Mouse (Mus musculus): ENCODE data around the gene Stac3.

Stac3 gene

DNA sequence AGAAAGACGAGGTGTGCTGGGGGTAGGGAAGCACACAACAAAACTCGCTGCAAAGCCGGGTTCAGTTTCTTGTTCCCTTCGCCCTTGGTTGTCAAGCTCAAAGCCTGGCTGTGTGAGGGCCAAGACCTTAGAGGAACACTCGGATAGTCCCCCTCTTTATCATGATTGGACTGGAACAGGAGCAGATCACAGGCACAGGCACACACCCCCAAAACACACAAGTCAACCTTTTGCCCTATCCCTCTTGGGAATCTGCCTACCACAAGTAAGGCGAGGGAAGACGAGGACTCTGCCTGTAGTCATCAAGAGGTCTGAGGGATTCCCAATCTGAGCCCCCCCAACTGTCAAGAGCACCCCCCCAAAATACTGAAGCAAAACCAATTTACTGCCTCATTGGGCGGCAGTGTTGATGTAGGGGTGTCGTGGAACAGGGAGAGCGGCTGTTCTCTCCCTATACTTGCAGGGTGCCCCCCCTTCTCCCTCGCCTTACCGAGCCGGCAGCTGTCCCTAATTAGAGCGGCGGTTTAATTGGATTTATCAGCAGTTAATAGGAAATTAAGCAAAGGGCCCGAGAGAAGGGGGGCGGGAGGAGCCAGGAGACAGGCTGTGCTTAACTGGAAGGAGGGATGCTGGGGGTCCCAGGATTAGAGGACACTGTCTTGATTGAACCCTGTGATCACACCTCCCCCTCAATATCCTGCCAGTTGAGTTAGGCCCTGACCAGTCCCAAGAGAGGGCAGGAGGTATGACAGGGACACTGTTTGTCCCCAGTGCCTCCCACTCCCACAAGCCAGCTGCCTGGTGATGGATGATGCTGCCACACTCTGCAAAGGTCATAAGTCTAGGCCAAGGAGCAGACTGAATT lies 8.6 kb downstream of the Stac3 start:
- DNase-seq = peak; percentile 52

GRCm38 (mm10) chr10:127510895-127511617 lies 9.6 kb downstream of the Stac3 start:
- DNase-seq = no peak

GRCm38 (mm10) chr10:127511634-127512306 lies 10.3 kb downstream of the Stac3 start:
- peak; percentile 93 for DNase-seq

- no peak for DNase-seq
Measured at GRCm38 (mm10) chr10:127512307-127512666, 10.8 kb downstream of the Stac3 start.

DNA sequence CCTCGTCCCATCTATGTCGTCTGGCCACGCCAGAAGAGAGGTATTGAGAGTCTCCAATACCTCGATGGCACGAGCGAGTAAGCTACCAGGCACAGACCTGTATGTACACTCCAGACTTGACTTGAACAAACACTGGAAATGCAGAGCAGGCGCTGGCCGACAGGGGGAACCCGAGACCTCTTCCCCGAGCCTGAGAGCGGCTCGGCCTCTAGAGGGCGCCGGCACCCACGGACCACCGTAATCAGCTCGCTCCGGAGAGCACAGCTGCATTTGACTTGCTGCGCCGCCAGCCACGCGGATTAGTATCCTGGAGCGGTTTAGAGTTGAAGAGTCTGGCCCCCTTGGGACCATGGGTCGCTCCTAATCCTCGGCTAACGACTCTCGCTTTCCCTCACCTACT lies 11.3 kb downstream of the Stac3 start:
- peak; percentile 91 for DNase-seq

DNA sequence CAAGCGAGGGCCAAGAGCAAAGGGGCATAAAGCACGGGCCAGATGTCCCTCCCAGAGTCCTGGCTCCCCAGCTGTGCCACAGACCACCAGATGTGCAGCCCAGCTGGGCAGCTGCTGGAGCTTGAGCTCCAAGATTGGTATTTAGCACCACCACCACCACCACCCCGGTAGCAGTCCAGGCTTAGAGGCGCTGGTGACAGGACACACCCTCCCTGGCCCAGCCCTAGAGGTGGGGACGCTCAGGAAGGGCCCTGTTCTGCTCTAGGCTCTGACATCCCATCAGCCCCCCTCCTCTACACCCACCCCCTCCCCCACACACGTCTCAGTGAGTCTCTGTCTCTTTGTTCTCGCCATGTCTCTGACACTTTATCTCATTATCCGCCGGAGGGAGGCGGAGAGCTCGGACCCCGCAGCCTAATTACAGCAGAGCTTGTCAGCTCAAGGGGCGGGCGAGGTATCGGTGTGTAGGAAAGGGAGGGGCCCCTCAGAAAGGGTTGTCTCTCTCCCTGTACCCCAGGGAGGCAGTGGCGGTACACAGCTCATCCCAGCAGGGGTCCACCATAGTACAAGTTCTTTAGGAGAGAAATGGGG lies 12.1 kb downstream of the Stac3 start:
- DNase-seq = no peak

GRCm38 (mm10) chr10:127514111-127514698 lies 12.7 kb downstream of the Stac3 start:
- no peak for DNase-seq

- no peak for DNase-seq
Measured at GRCm38 (mm10) chr10:127514764-127515163, 13.3 kb downstream of the Stac3 start, which contains the start of gene Ndufa4l2. Ndufa4l2 (plus strand) TSS chr10:127514967.

DNA sequence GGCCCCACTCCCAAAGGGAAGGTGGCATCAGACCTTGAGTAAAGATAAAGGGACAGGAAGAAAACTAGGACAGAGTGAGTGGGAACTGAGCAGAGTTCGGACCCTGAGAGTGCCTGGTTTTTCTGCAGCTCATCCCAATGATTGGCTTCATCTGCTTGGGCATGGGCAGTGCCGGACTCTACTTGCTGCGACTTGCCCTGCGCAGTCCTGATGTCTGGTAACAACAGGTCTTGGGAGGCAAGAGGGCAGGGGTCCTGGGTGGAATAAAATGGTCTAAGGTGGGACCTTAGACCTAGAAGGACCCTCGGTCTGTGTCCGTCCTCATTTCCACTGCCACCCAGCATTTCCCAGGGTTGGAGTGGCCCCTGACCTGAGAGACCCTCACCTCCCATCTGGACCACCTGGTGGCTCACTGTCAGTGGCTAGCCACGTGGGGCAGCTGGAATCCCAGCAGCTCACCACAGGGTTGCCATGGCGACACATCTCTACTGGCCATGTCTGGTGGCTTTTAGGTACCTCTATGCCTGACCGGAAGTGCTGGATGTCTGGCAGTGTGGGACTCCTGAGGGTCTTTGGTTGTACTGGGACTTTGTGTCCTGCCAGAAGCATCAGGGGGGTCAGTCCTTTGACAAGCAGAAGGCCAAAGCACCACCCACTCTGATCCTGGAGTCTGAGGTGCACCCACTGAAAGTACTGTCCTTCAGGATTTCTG lies 13.9 kb downstream of the Stac3 start:
- no peak for DNase-seq

GRCm38 (mm10) chr10:127515983-127516459 lies 14.5 kb downstream of the Stac3 start:
- DNase-seq = no peak

DNA sequence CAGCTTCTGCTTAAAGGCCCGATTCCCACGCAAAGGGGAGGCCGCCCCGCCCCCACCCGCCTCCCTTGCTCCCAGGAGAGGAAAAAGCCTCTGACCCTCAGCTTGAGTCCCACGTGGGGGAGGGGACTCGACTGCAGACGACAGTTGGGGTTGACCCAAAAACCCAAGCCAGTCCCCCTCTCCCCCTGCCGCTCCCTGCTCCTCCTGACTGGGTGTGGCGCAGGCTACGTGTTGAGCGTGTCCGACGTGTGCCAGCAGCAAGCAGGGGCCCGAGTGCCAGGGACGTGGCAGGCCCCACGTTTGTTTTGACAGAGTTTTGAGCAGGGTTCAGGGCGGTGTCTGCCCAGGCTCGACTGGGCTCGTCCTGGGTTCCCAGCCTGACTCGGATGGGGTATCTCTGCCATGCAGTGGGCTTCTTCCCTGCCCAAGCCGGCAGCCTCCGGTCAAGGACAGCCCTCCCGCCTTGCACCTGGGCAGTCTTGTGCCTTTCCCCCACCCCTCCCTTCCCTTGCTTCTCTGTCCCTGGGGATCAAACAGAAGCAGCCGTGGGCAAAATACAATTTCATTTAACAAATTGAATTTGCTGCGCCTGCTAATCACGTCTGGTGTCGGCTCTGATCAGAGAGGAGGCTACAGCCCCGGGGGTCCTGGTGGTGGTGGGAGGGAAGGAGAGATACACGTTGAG lies 15.2 kb downstream of the Stac3 start:
- no peak for DNase-seq

DNA sequence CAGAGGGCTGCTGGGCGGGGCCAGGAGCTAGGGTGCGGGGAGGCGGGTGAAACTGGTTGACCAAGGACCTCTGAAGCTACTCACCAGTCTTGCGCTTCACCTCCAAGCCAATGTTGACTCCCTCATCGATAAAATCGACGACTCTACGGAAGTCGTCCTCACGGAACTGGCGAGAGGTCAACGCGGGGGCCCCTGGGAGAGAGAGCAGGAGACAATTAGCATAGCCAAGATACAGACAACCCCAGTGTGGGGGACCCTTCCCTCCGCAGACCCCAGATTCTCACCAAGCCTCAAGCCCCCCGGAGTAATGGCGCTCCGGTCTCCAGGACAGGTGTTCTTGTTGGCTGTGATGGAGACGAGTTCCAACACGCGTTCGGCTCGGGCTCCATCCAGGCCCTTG lies 16.5 kb downstream of the Stac3 start:
- DNase-seq = no peak

- DNase-seq = no peak
Measured at GRCm38 (mm10) chr10:127519041-127519701, 17.7 kb downstream of the Stac3 start.

- no peak for DNase-seq
Measured at GRCm38 (mm10) chr10:127519903-127520713, 18.6 kb downstream of the Stac3 start.

- DNase-seq = no peak
Measured at GRCm38 (mm10) chr10:127520714-127521357, 19.4 kb downstream of the Stac3 start.

DNA sequence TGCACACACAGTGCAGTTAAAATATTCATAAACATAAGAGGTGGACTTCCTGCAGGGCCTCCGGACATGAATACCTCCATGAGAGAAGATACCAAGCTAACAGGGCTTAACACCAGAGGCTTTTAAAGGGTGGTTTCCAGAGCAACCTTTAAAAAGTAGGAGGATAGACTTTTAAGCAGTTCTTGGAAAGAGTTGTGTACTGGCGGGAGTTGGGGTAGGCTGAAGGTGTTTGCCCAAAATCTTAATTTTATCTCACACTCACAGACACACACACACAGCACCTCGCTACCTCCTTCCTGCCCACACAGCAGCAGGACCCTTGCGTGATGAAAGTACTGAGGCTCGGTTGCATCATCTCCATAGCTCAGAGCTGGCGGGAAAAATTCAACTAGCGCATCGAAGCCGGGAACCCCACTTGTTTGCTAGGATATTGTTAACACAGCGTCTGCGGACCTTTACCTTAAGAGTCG lies 20.2 kb downstream of the Stac3 start:
- DNase-seq = no peak

GRCm38 (mm10) chr10:127522088-127522581 lies 20.6 kb downstream of the Stac3 start, which contains the start of gene Shmt2:
Shmt2 (minus strand) TSS chr10:127522444.
- DNase-seq = peak; percentile 87

DNA sequence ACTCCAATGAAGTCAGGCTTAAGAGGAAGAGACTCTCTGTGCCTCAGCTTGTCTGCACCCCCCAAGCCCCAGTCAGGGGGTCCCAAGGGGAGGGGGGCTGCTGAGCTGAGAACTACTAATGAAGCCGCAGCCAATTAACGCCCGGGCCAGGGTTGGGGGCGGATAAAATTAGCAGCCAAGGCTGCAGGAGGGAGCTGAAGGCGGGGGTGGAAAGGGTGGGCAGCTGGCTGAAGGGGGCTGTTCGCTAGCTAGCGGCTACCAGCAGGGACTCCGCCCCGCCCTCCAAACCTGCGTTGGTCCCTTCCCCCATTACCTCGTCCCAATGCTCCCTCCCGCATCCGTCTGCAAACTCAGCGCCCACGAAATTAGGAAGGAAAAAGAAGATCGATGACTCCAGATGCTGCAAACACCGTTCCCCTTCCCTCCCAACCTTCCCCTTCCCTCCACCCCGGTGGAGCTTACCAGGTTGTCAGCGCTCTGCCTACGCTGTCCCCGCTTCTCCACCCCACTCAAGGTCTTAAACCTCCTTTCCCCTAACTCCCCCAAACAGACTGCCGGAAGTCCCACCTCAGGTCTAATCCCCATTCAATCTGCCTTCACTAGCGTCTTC lies 23.3 kb downstream of the Stac3 start:
- no peak for DNase-seq
